Mouse (Mus musculus) spleen, adult 2 months (tissue): ENCODE results near the gene Tamm41.

Experiments used
- CTCF ChIP-seq: fragments of 200-500 bp; IDR thresholded peaks from 2 replicates; pipeline ENCODE4 v1.5.1; 2011; ENCODE audit warnings: mild to moderate bottlenecking, inconsistent platforms; ENCODE audit not compliant: insufficient read depth, insufficient read length, insufficient replicate concordance; ENCODE audit errors: extremely low read depth
- POLR2A ChIP-seq: fragments of 200-500 bp; IDR thresholded peaks from 2 replicates; pipeline ENCODE4 v1.6.1; 2011; ENCODE audit warnings: low read depth, low read length, inconsistent platforms

DNA sequence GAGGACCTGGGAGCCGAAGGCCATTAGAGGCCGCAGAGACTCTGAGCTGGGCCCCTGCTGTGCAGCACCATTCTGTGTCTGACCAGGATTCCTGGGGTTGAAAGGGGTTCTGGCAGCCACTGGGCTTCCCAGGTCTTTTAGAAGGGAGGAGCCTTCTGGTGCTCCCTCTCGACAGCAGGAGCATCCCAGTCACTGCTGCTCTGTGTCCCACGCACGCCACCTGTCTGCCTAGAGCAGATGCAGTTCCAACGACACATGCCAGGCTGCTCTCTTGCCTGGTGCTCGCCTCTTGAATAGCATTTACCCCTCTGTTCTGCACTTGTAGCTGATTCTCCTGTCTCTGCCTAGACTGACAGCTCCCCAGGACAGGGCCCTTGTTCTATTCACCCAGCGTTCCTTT lies 33.0 kb downstream of the Tamm41 start:
- TF ChIP-seq POLR2A (no peak), CTCF (no peak)
